Mouse (Mus musculus) myocyte (in vitro differentiated cells): ENCODE data around the gene Pnp. TPM values are rescaled to one million over a fixed set of nuclear protein-coding genes. Genes with fewer than 3 reads are reported as not detected.
A peak's percentile ranks its signal among the peaks of the same experiment; 100 is the strongest.

Experiments used
- H3K27me3 ChIP-seq: one replicate; pipeline ENCODE4 v1.6.1; 2011; ENCODE audit not compliant: control insufficient read depth, insufficient read depth, insufficient read length
- H3K36me3 ChIP-seq: one replicate; pipeline ENCODE4 v1.6.1; 2011; ENCODE audit not compliant: control insufficient read depth, insufficient read depth
- H3K4me2 ChIP-seq: one replicate; pipeline ENCODE4 v1.6.1; 2011; ENCODE audit warnings: low read depth, control low read depth
- H3K4me3 ChIP-seq: one replicate; pipeline ENCODE4 v1.5.1; 2011; ENCODE audit warnings: mild to moderate bottlenecking, control low read depth, moderate library complexity
- H3K79me2 ChIP-seq: one replicate; pipeline ENCODE4 v1.6.1; 2011; ENCODE audit not compliant: control insufficient read depth, insufficient read depth
- H3ac ChIP-seq: one replicate; pipeline ENCODE4 v1.6.1; 2011; ENCODE audit not compliant: control insufficient read depth, insufficient read length
- CEBPB ChIP-seq: IDR thresholded peaks from 2 replicates; pipeline ENCODE4 v1.6.1; 2011; ENCODE audit warnings: mild to moderate bottlenecking, moderate library complexity; ENCODE audit not compliant: poor library complexity, insufficient read depth, severe bottlenecking
- E2F4 ChIP-seq: IDR thresholded peaks from one replicate; pipeline ENCODE4 v1.6.1; 2011; ENCODE audit warnings: mild to moderate bottlenecking, control low read depth, moderate library complexity; ENCODE audit not compliant: insufficient read depth
- MAX ChIP-seq: IDR thresholded peaks from one replicate; pipeline ENCODE4 v1.6.1; 2011; ENCODE audit warnings: low read depth, mild to moderate bottlenecking, control low read depth
- MYOD1 ChIP-seq, 3 experiments: IDR thresholded peaks; one replicate each; pipeline ENCODE4 v1.6.1; 2011; ENCODE audit warnings: control low read depth in 2 of 3, low read depth in 2 of 3, mild to moderate bottlenecking in 2 of 3, moderate library complexity in 1 of 3; ENCODE audit not compliant: insufficient read length in 2 of 3, control insufficient read depth in 1 of 3
- MYOG ChIP-seq, 3 experiments: IDR thresholded peaks; one replicate each; pipeline ENCODE4 v1.6.1; 2011; ENCODE audit warnings: control low read depth in 2 of 3, low read depth in 2 of 3, mild to moderate bottlenecking in 2 of 3; ENCODE audit not compliant: insufficient read length in 2 of 3, control insufficient read depth in 1 of 3, insufficient read depth in 1 of 3
- POLR2A ChIP-seq: IDR thresholded peaks from one replicate; pipeline ENCODE4 v1.6.1; 2011; ENCODE audit warnings: low read depth, mild to moderate bottlenecking, control low read depth, moderate library complexity; ENCODE audit not compliant: insufficient read length
- POLR2AphosphoS2 ChIP-seq: IDR thresholded peaks from one replicate; pipeline ENCODE4 v1.6.1; 2011; ENCODE audit warnings: low read depth, control low read depth; ENCODE audit not compliant: insufficient read length
- REST ChIP-seq: IDR thresholded peaks from one replicate; pipeline ENCODE4 v1.6.1; 2011; ENCODE audit warnings: mild to moderate bottlenecking, control low read depth, moderate library complexity; ENCODE audit not compliant: insufficient read depth, insufficient read length
- SRF ChIP-seq: IDR thresholded peaks from one replicate; pipeline ENCODE4 v1.6.1; 2011; ENCODE audit warnings: low read depth; ENCODE audit not compliant: control insufficient read depth, insufficient read length
- TCF12 ChIP-seq: IDR thresholded peaks from one replicate; pipeline ENCODE4 v1.6.1; 2011; ENCODE audit warnings: mild to moderate bottlenecking, control low read depth; ENCODE audit not compliant: poor library complexity, insufficient read depth, severe bottlenecking
- TCF3 ChIP-seq: IDR thresholded peaks from one replicate; pipeline ENCODE4 v1.6.1; 2011; ENCODE audit warnings: low read depth, control low read depth; ENCODE audit not compliant: insufficient read length
- USF1 ChIP-seq: IDR thresholded peaks from one replicate; pipeline ENCODE4 v1.6.1; 2011; ENCODE audit warnings: low read depth, mild to moderate bottlenecking, control low read depth, moderate library complexity
- polyA plus RNA-seq: library from polyadenylated mRNA; unstranded; fragments of >200 nt; fragmentation: generic; extraction: Trizol; gene quantifications from one replicate; pipeline ENCODE4 v1.2.1, GENCODE M21; 2012; ENCODE audit warnings: missing spikeins

The Pnp gene
- polyA plus RNA-seq: 20.4 TPM

DNA sequence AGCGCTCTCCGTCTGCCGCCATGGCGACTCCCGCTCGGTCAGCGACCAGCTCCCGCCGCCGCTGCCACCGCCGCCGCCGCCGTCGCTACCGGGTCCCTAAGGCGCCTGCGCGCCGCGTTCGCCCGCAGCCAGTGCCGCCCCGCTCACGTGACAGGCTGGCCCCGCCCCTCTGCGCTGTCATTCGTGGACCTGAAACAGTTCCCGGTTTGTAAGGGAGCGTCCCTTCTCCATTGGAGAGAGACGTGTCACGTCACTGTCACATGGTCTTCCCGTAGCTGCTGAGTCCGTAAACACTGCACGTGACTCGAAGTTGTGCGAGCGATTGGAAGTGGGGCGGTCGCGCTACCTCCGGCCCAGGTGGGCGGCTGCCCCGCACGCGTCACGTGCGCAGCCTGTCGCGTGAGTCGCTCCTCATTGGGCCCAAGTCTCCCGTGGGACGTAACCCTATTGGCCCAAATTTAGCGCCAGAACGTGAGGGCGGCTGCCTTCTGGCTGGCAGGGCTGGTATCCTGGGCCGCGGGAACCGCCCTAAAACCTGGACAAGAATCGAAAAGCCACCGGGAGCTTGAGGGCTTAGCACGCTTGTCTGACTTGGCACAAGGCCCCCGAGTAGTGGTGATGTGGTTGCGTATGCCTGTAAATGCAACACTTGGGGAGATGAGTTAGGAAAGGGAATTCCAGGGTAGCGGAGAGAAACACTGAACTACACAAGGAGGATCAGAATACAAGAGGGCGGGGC is at the start of gene Pnp, which contains the start of gene Pip4p1:
Pnp (plus strand) TSS at position 329 of the 739 bp plus-strand sequence.
Pip4p1 (minus strand) TSS at position 103 of the 739 bp plus-strand sequence.
- Histone ChIP-seq H3ac (peak within 1 kb of the TSS; percentile 56), H3K4me2 (peak within 1 kb of the TSS; percentile 94), H3K36me3 (peaks cover 24% of the 10 kb centered on the region), H3K27me3 (no peaks in the 10 kb centered on the region), H3K79me2 (peaks cover 38% of the 10 kb centered on the region), H3K4me3 (peak within 1 kb of the TSS; percentile 43)
- TF ChIP-seq POLR2AphosphoS2: peak; percentile 67
- TF ChIP-seq CEBPB: no peak
- peak; percentile 70 for TF ChIP-seq SRF
- no peak for TF ChIP-seq MAX
- TF ChIP-seq TCF12: no peak
- TF ChIP-seq MYOD1 (IDR thresholded peaks at IDR 0.05; ENCODE audit: control insufficient read depth in 1 of 3, insufficient read length in 2 of 3, low read depth in 2 of 3): peak in 2 of 3 experiments; percentile 21 to 45
- TF ChIP-seq USF1: peak; percentile 98
- TF ChIP-seq POLR2A: peak; percentile 83
- no peak for TF ChIP-seq REST
- no peak for TF ChIP-seq TCF3
- peak; percentile 33 for TF ChIP-seq E2F4
- TF ChIP-seq MYOG (IDR thresholded peaks at IDR 0.05; ENCODE audit: control insufficient read depth in 1 of 3, insufficient read depth in 1 of 3, insufficient read length in 2 of 3, low read depth in 2 of 3): peak in 2 of 3 experiments; percentile 41 to 46

DNA sequence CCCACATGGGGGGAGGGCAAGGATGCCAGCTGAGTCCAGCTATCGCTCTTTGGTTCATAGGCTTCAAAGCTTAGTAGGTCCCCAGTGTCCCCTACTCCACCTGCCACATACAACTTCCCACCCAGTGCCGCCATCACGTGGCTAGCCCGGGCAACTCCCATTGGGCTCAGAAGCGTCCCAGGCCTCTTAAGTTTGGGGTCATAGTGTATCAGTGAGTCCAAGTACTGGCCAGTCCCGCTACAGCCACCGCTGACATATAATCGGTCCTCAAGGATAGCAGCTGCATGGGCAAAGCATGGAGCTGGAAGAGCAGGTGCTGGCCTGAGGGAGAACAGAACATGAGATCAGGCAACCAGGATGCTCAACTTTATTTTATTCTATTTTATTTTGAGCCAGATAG is 39.3 kb upstream of the Pnp start:
- Histone ChIP-seq H3K4me3 (no peak overlapping the region), H3K4me2 (no peak overlapping the region), H3K27me3 (no peaks in the 10 kb centered on the region), H3K36me3 (no peaks in the 10 kb centered on the region), H3ac (no peak overlapping the region), H3K79me2 (no peaks in the 10 kb centered on the region)
- TF ChIP-seq MAX: no peak
- no peak for TF ChIP-seq USF1

DNA sequence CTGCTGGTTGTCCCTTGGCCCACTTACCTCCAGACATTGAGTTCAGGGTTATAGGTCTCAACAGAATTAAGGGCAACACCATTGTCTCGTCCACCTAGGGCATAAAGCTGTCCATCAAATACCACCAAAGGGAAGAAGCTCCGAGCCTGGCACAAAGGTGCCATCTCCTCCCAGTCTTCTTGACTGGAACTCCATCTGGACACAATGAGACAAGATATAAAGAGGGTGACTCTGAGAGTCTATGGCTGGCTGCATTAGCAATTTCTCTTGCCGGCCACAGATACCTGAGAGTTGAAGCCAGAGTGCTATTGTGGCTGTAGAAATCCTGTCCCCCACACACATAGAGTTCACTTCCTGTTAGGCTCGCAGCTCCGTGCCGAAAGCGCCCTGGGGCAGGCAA is 38.8 kb upstream of the Pnp start:
- no peaks in the 10 kb centered on the region for H3K79me2 ChIP-seq
- TF ChIP-seq MAX (no peak), POLR2AphosphoS2 (no peak), POLR2A (no peak), USF1 (no peak), E2F4 (no peak), TCF3 (no peak), TCF12 (no peak), REST (no peak), MYOD1 (IDR thresholded peaks at IDR 0.05; ENCODE audit: control insufficient read depth in 1 of 3, insufficient read length in 2 of 3, low read depth in 2 of 3) (no peak), SRF (no peak), CEBPB (no peak), MYOG (IDR thresholded peaks at IDR 0.05; ENCODE audit: control insufficient read depth in 1 of 3, insufficient read depth in 1 of 3, insufficient read length in 2 of 3, low read depth in 2 of 3) (no peak)
- no peak overlapping the region for H3ac ChIP-seq
- H3K27me3 ChIP-seq: no peaks in the 10 kb centered on the region
- H3K4me3 ChIP-seq: no peak overlapping the region
- no peaks in the 10 kb centered on the region for H3K36me3 ChIP-seq
- H3K4me2 ChIP-seq: no peak overlapping the region

DNA sequence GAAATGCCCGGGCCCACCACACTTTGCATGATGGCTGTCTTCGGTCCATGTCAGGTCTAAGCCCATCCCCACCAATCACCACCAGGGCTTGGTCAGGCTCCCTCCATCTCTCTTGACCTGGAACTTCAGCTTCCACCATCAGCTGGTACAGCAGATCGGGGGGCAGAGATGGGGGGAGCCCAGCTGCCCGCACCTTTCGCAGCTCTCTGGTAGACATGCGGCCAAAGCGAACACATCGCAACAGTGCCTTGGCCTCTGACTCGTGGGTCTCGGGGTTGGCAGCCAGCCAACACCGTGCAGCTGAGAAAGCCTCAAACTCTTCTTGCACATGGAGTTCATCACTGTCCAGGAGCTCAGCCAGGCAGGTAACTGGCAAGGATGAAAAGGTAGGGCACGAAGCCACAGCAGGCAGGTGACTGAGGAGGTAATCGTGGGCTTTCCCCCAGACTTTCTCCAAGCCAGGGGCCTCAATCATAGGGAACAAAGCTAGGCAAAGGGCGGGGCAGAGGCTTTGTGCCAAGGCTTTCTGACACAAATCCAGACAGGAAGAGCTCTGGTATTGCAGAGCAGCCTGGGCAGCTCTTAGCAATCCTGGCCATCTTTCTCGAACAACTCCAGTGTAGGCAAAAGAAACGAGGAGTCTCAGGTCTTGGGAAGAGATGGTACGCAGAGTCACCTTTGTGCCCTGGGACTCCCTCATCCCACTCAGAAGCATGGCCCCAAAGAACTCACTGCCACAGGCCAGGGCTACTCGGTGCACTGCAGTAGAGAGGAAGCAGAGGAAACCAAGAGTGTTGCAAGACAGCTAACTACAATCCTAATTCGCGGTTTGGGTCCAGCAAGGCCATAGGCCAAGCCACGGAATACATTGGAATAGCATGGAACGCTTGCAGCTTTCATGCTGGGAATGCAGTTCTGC is 38.1 kb upstream of the Pnp start:
- Histone ChIP-seq H3ac (no peak overlapping the region), H3K4me3 (no peak overlapping the region), H3K79me2 (no peaks in the 10 kb centered on the region), H3K36me3 (no peaks in the 10 kb centered on the region), H3K4me2 (no peak overlapping the region), H3K27me3 (no peaks in the 10 kb centered on the region)
- no peak for TF ChIP-seq REST
- TF ChIP-seq MYOG (IDR thresholded peaks at IDR 0.05; ENCODE audit: control insufficient read depth in 1 of 3, insufficient read depth in 1 of 3, insufficient read length in 2 of 3, low read depth in 2 of 3): no peak
- TF ChIP-seq MYOD1 (IDR thresholded peaks at IDR 0.05; ENCODE audit: control insufficient read depth in 1 of 3, insufficient read length in 2 of 3, low read depth in 2 of 3): no peak
- TF ChIP-seq CEBPB: no peak
- TF ChIP-seq TCF12: no peak
